Mouse (Mus musculus): ENCODE data around the gene Alk.

DNA sequence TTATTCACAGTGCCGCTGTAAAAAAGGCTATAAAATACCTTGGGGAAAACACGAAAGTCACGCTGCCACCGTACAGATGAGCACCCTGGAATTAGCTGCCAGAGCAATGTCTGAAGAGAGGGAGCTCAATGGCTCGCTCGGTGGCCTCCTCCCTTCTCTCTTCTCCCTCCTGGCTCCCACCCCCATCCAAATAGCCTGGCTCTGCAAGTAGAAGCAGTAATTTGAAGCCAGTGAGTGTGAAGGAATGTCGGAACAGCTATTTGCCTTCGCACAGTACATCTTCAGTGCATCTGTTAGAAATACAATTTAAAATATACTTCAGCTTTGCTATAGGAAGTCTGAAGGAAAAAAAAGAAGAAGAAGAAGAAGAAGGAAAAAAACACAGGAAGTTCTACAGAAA is 208.5 kb downstream of the Alk start:
- TF ChIP-seq POLR2A (IDR thresholded peaks at IDR 0.05; ENCODE audit: extremely low read depth, insufficient read depth, low read length) (no peak), CTCF (IDR thresholded peaks at IDR 0.05; ENCODE audit: low read depth, low read length) (no peak)
